50 mouse cellular contexts compared by ENCODE assay signal in the genomic region with DNA sequence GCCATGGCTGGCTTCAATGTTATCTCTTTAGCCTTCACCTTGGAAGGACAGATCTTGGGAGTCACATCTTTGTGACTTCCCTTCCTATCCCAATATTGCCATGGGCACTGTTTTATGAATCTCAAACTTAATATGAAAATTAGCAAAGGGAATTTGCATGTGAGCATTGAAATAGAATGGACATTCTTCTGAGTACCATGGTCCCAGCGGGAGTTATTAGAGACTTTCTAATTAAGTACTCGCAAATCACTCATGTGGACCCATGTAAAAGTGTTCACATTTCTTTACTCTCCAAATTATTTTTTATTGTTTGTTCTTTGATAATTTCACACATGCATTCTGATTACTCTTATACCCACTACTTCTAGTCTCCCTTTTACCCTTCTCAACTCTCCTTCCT. TPM values are rescaled to one million over a fixed set of nuclear protein-coding genes. Genes with fewer than 3 reads are reported as not detected.
"Had no signal": no experiment of that assay in that cellular context is flagged by ENCODE, and none has a peak within 500 bp of the region (broad histone marks: within the 10 kb centered on the region; RNA-seq: fewer than 3 reads in every experiment).

Olfr1427 (minus strand) TSS at position 101 of the 400 bp plus-strand sequence.

- H3K27me3 ChIP-seq: heart, embryonic 12.5 days; heart, embryonic 13.5 days; heart, embryonic 15.5 days; hindbrain, embryonic 12.5 days; hindbrain, embryonic 13.5 days; hindbrain, embryonic 15.5 days; intestine, embryonic 15.5 days; kidney, embryonic 15.5 days had no signal

- H3K4me1 ChIP-seq: heart, embryonic 10.5 days; heart, embryonic 12.5 days; heart, embryonic 13.5 days; heart, embryonic 15.5 days; hindbrain, embryonic 10.5 days; hindbrain, embryonic 12.5 days; hindbrain, embryonic 13.5 days; hindbrain, embryonic 15.5 days; intestine, embryonic 15.5 days; kidney, embryonic 15.5 days had no signal

- H3K36me3 ChIP-seq: heart, embryonic 10.5 days; heart, embryonic 12.5 days; heart, embryonic 13.5 days; heart, embryonic 15.5 days; hindbrain, embryonic 10.5 days; hindbrain, embryonic 12.5 days; hindbrain, embryonic 13.5 days; hindbrain, embryonic 15.5 days; intestine, embryonic 15.5 days; kidney, embryonic 15.5 days had no signal

- H3K27ac ChIP-seq: heart, embryonic 10.5 days; heart, embryonic 13.5 days; heart, embryonic 15.5 days; hindbrain, embryonic 10.5 days; hindbrain, embryonic 12.5 days; hindbrain, embryonic 13.5 days; hindbrain, embryonic 14.5 days; hindbrain, embryonic 15.5 days; hindbrain, postnatal 0 days; intestine, embryonic 15.5 days; kidney, embryonic 15.5 days; kidney, postnatal 0 days; layer of hippocampus, adult 2 months had no signal

- H3K4me3 ChIP-seq: heart, embryonic 10.5 days; heart, embryonic 12.5 days; heart, embryonic 13.5 days; heart, embryonic 15.5 days; hindbrain, embryonic 10.5 days; hindbrain, embryonic 12.5 days; hindbrain, embryonic 13.5 days; hindbrain, embryonic 15.5 days; intestine, embryonic 15.5 days; kidney, embryonic 15.5 days; layer of hippocampus, adult 2 months had no signal

- DNase-seq: heart, postnatal 10 days; heart, postnatal 14 days; heart, postnatal 36 days; heart, postnatal 4 days; kidney, adult 11 months; kidney, adult 18-20 months; kidney, adult 2 months; kidney, adult 8-10 months; kidney, adult 9 months; kidney, postnatal 10 days; kidney, postnatal 14 days; kidney, postnatal 25 days; kidney, postnatal 36 days; kidney, postnatal 4 days; layer of hippocampus, adult 9-11 months; layer of hippocampus, postnatal 36 days had no signal

RNA-seq across cellular contexts. Expression of gene Olfr1427, which starts in this region (rescaled TPM):
- total RNA-seq: heart, postnatal 10 days; heart, postnatal 14 days; heart, postnatal 25 days; heart, postnatal 36 days; heart, postnatal 4 days; hematopoietic stem cell, adult 5-6 weeks; hindbrain, postnatal 0 days; layer of hippocampus, adult 18-20 months; layer of hippocampus, adult 2 months; layer of hippocampus, adult 8-10 months; layer of hippocampus, postnatal 10 days; layer of hippocampus, postnatal 14 days; layer of hippocampus, postnatal 25 days; layer of hippocampus, postnatal 36 days had no signal
- polyA plus RNA-seq: heart, embryonic 10.5 days; heart, embryonic 11.5 days; heart, embryonic 12.5 days; heart, embryonic 13.5 days; heart, embryonic 14.5 days; heart, embryonic 15.5 days; heart, embryonic 16.5 days; heart, postnatal 0 days; hindbrain, embryonic 10.5 days; hindbrain, embryonic 11.5 days; hindbrain, embryonic 12.5 days; hindbrain, embryonic 13.5 days; hindbrain, embryonic 14.5 days; hindbrain, embryonic 15.5 days; hindbrain, embryonic 16.5 days; hindbrain, postnatal 0 days; inflammation-experienced regulatory T-cells, adult 6 months; intestine, embryonic 14.5 days; intestine, embryonic 15.5 days; intestine, embryonic 16.5 days; intestine, postnatal 0 days; kidney, adult 2 months; kidney, embryonic 14.5 days; kidney, embryonic 15.5 days; kidney, embryonic 16.5 days; kidney, postnatal 0 days; large intestine, adult 2 months had no signal
